Mouse (Mus musculus) G1E (cell line): ENCODE results near the gene Pim1.
A peak's percentile ranks its signal among the peaks of the same experiment; 100 is the strongest.

Experiments used
- CTCF ChIP-seq: IDR thresholded peaks from 2 replicates; pipeline ENCODE4 v1.5.1; 2012; ENCODE audit warnings: low read depth, low read length, inconsistent platforms, mixed read lengths
- GATA1 ChIP-seq: IDR thresholded peaks from 2 replicates; pipeline ENCODE4 v1.6.1; 2012; ENCODE audit warnings: borderline replicate concordance, low read length, inconsistent platforms, mixed read lengths
- POLR2AphosphoS5 ChIP-seq: IDR thresholded peaks from 2 replicates; pipeline ENCODE4 v1.6.1; 2012; ENCODE audit warnings: low read depth, low read length, inconsistent platforms; ENCODE audit not compliant: insufficient replicate concordance
- TAL1 ChIP-seq: conservative IDR thresholded peaks from 2 replicates; pipeline ENCODE4 v1.6.1; 2012; ENCODE audit warnings: low read depth, low read length, inconsistent platforms, mixed read lengths

GRCm38 (mm10) chr17:29447323-29447722 lies 43.2 kb upstream of the Pim1 start:
- TF ChIP-seq POLR2AphosphoS5: no peak
- no peak for TF ChIP-seq CTCF
- peak; percentile 82 for TF ChIP-seq TAL1
- no peak for TF ChIP-seq GATA1
